Mouse (Mus musculus): ENCODE data around the gene Rfwd3. TPM values are rescaled to one million over a fixed set of nuclear protein-coding genes. Genes with fewer than 3 reads are reported as not detected.
A peak's percentile ranks its signal among the peaks of the same experiment; 100 is the strongest.

Gene Rfwd3
- polyA plus RNA-seq (2012; fragmentation: generic; extraction: Trizol), result 9.0 TPM

GRCm38 (mm10) chr8:111299821-111300568 lies at the start of gene Rfwd3:
Rfwd3 (minus strand) TSS chr8:111300222.
- Histone ChIP-seq H3K36me3 (ENCODE audit: control insufficient read depth, insufficient read depth) (peaks cover 3% of the 10 kb centered on the region), H3K79me2 (ENCODE audit: control insufficient read depth, insufficient read depth) (peaks cover 44% of the 10 kb centered on the region)

GRCm38 (mm10) chr8:111343225-111343624 lies 43.2 kb upstream of the Rfwd3 start:
- TF ChIP-seq SRF (IDR thresholded peaks at IDR 0.05; ENCODE audit: control insufficient read depth, insufficient read length, low read depth), result no peak
- TF ChIP-seq TCF3 (IDR thresholded peaks at IDR 0.05; ENCODE audit: insufficient read length, low read depth), result no peak
- TF ChIP-seq USF1 (IDR thresholded peaks at IDR 0.05; ENCODE audit: low read depth), result no peak
- TF ChIP-seq CEBPB (IDR thresholded peaks at IDR 0.05; ENCODE audit: insufficient read depth, poor library complexity, severe bottlenecking), result no peak
- no peak for TF ChIP-seq POLR2AphosphoS2 (IDR thresholded peaks at IDR 0.05; ENCODE audit: insufficient read length, low read depth)
- no peak for TF ChIP-seq REST (IDR thresholded peaks at IDR 0.05; ENCODE audit: insufficient read depth, insufficient read length)
- no peaks in the 10 kb centered on the region for H3K27me3 ChIP-seq (ENCODE audit: control insufficient read depth, insufficient read depth, insufficient read length)
- no peak overlapping the region for H3ac ChIP-seq (ENCODE audit: control insufficient read depth, insufficient read length)
- H3K4me3 ChIP-seq, result no peak overlapping the region
- H3K36me3 ChIP-seq (ENCODE audit: control insufficient read depth, insufficient read depth), result no peaks in the 10 kb centered on the region
- H3K79me2 ChIP-seq (ENCODE audit: control insufficient read depth, insufficient read depth), result no peaks in the 10 kb centered on the region
- no peak overlapping the region for H3K4me2 ChIP-seq (ENCODE audit: low read depth)

More at GRCm38 (mm10) chr8:111299821-111300568, at the start of gene Rfwd3:
- Histone ChIP-seq H3ac (ENCODE audit: control insufficient read depth, insufficient read length) (peak within 1 kb of the TSS; percentile 30), H3K27me3 (ENCODE audit: control insufficient read depth, insufficient read depth, insufficient read length) (no peaks in the 10 kb centered on the region), H3K4me2 (ENCODE audit: low read depth) (peak within 1 kb of the TSS; percentile 86), H3K4me3 (peak within 1 kb of the TSS; percentile 91)
- TF ChIP-seq TCF3 (IDR thresholded peaks at IDR 0.05; ENCODE audit: insufficient read length, low read depth) (no peak), E2F4 (IDR thresholded peaks at IDR 0.05; ENCODE audit: insufficient read depth) (peak; percentile 93), MYOD1 (IDR thresholded peaks at IDR 0.05; ENCODE audit: control insufficient read depth in 1 of 3, insufficient read length in 2 of 3, low read depth in 2 of 3) (peak in 1 of 3 experiments; percentile 7), MYOG (IDR thresholded peaks at IDR 0.05; ENCODE audit: control insufficient read depth in 1 of 3, insufficient read depth in 1 of 3, insufficient read length in 2 of 3, low read depth in 2 of 3) (peak in 1 of 3 experiments; percentile 2), POLR2A (IDR thresholded peaks at IDR 0.05; ENCODE audit: insufficient read length, low read depth) (peak; percentile 89), MAX (IDR thresholded peaks at IDR 0.05; ENCODE audit: low read depth) (no peak), USF1 (IDR thresholded peaks at IDR 0.05; ENCODE audit: low read depth) (no peak), SRF (IDR thresholded peaks at IDR 0.05; ENCODE audit: control insufficient read depth, insufficient read length, low read depth) (peak; percentile 46), POLR2AphosphoS2 (IDR thresholded peaks at IDR 0.05; ENCODE audit: insufficient read length, low read depth) (peak; percentile 96), CEBPB (IDR thresholded peaks at IDR 0.05; ENCODE audit: insufficient read depth, poor library complexity, severe bottlenecking) (no peak), TCF12 (IDR thresholded peaks at IDR 0.05; ENCODE audit: insufficient read depth, poor library complexity, severe bottlenecking) (no peak), REST (IDR thresholded peaks at IDR 0.05; ENCODE audit: insufficient read depth, insufficient read length) (peak; percentile 23)

GRCm38 (mm10) chr8:111340186-111340585 lies 40.2 kb upstream of the Rfwd3 start:
- Histone ChIP-seq H3ac (ENCODE audit: control insufficient read depth, insufficient read length) (no peak overlapping the region), H3K27me3 (ENCODE audit: control insufficient read depth, insufficient read depth, insufficient read length) (no peaks in the 10 kb centered on the region), H3K36me3 (ENCODE audit: control insufficient read depth, insufficient read depth) (no peaks in the 10 kb centered on the region), H3K79me2 (ENCODE audit: control insufficient read depth, insufficient read depth) (no peaks in the 10 kb centered on the region), H3K4me3 (no peak overlapping the region), H3K4me2 (ENCODE audit: low read depth) (no peak overlapping the region)
- TF ChIP-seq POLR2AphosphoS2 (IDR thresholded peaks at IDR 0.05; ENCODE audit: insufficient read length, low read depth), result no peak
- no peak for TF ChIP-seq POLR2A (IDR thresholded peaks at IDR 0.05; ENCODE audit: insufficient read length, low read depth)
- no peak for TF ChIP-seq MYOD1 (IDR thresholded peaks at IDR 0.05; ENCODE audit: control insufficient read depth in 1 of 3, insufficient read length in 2 of 3, low read depth in 2 of 3)
- no peak for TF ChIP-seq USF1 (IDR thresholded peaks at IDR 0.05; ENCODE audit: low read depth)
- TF ChIP-seq SRF (IDR thresholded peaks at IDR 0.05; ENCODE audit: control insufficient read depth, insufficient read length, low read depth), result no peak
- no peak for TF ChIP-seq MAX (IDR thresholded peaks at IDR 0.05; ENCODE audit: low read depth)
- TF ChIP-seq MYOG (IDR thresholded peaks at IDR 0.05; ENCODE audit: control insufficient read depth in 1 of 3, insufficient read depth in 1 of 3, insufficient read length in 2 of 3, low read depth in 2 of 3), result no peak
- no peak for TF ChIP-seq E2F4 (IDR thresholded peaks at IDR 0.05; ENCODE audit: insufficient read depth)
- TF ChIP-seq TCF12 (IDR thresholded peaks at IDR 0.05; ENCODE audit: insufficient read depth, poor library complexity, severe bottlenecking), result no peak
- TF ChIP-seq CEBPB (IDR thresholded peaks at IDR 0.05; ENCODE audit: insufficient read depth, poor library complexity, severe bottlenecking), result no peak
- no peak for TF ChIP-seq REST (IDR thresholded peaks at IDR 0.05; ENCODE audit: insufficient read depth, insufficient read length)
- no peak for TF ChIP-seq TCF3 (IDR thresholded peaks at IDR 0.05; ENCODE audit: insufficient read length, low read depth)

- Histone ChIP-seq H3K27me3 (ENCODE audit: control insufficient read depth, insufficient read depth, insufficient read length) (no peaks in the 10 kb centered on the region), H3K4me3 (peak overlapping the region; percentile 50), H3ac (ENCODE audit: control insufficient read depth, insufficient read length) (peak overlapping the region; percentile 7), H3K36me3 (ENCODE audit: control insufficient read depth, insufficient read depth) (no peaks in the 10 kb centered on the region), H3K4me2 (ENCODE audit: low read depth) (peak overlapping the region; percentile 63), H3K79me2 (ENCODE audit: control insufficient read depth, insufficient read depth) (no peaks in the 10 kb centered on the region)
- no peak for TF ChIP-seq CEBPB (IDR thresholded peaks at IDR 0.05; ENCODE audit: insufficient read depth, poor library complexity, severe bottlenecking)
- TF ChIP-seq POLR2AphosphoS2 (IDR thresholded peaks at IDR 0.05; ENCODE audit: insufficient read length, low read depth), result no peak
- no peak for TF ChIP-seq MYOG (IDR thresholded peaks at IDR 0.05; ENCODE audit: control insufficient read depth in 1 of 3, insufficient read depth in 1 of 3, insufficient read length in 2 of 3, low read depth in 2 of 3)
- TF ChIP-seq SRF (IDR thresholded peaks at IDR 0.05; ENCODE audit: control insufficient read depth, insufficient read length, low read depth), result no peak
- TF ChIP-seq MYOD1 (IDR thresholded peaks at IDR 0.05; ENCODE audit: control insufficient read depth in 1 of 3, insufficient read length in 2 of 3, low read depth in 2 of 3), result no peak
- no peak for TF ChIP-seq E2F4 (IDR thresholded peaks at IDR 0.05; ENCODE audit: insufficient read depth)
- no peak for TF ChIP-seq REST (IDR thresholded peaks at IDR 0.05; ENCODE audit: insufficient read depth, insufficient read length)
- TF ChIP-seq MAX (IDR thresholded peaks at IDR 0.05; ENCODE audit: low read depth), result no peak
- TF ChIP-seq POLR2A (IDR thresholded peaks at IDR 0.05; ENCODE audit: insufficient read length, low read depth), result no peak
- TF ChIP-seq TCF3 (IDR thresholded peaks at IDR 0.05; ENCODE audit: insufficient read length, low read depth), result no peak
- TF ChIP-seq USF1 (IDR thresholded peaks at IDR 0.05; ENCODE audit: low read depth), result no peak
- TF ChIP-seq TCF12 (IDR thresholded peaks at IDR 0.05; ENCODE audit: insufficient read depth, poor library complexity, severe bottlenecking), result no peak
Observed at GRCm38 (mm10) chr8:111338370-111339208, 38.6 kb upstream of the Rfwd3 start.
